Mouse (Mus musculus): ENCODE data around the gene Helt. TPM values are rescaled to one million over a fixed set of nuclear protein-coding genes. Genes with fewer than 3 reads are reported as not detected.
"Not testable (repeated sequence)": the region's sequence is repeated elsewhere in the genome, so short reads cannot be mapped to it uniquely, and the experiment has no call there.

The Helt gene
- polyA plus RNA-seq, 1 experiment, result not detected

DNA sequence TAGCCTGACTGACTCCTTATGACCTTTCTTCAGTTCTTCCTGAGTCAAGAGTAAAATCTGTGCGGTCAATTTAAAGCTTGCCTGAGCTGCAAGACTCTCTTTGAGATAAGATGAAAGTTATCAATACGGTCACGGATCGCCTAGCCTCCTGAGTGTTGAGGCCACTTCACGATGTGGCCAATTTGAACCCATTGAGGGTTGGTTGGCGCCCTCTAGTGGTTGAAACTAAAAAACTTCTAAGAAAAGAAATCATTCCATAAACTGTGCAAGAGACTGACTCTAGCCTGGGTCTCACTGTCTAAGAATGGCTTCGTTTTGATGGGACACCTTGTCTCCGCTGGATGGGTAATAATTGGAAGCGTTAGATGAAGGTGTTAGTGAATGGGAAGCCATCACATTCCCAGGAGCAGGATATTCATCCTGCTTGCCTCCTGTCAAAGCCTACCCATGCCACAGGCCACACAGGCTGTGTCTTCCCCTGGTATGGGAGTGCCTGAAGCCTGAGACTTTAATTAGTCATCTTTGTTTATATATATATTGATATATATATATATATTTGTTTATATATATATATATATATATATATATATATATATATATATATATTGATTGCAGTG lies 11.4 kb upstream of the Helt start:
- 4% methylated on average over 9 of the region's 9 CpGs for WGBS
- no peak for DNase-seq (ENCODE audit: low read depth, low spot score)

DNA sequence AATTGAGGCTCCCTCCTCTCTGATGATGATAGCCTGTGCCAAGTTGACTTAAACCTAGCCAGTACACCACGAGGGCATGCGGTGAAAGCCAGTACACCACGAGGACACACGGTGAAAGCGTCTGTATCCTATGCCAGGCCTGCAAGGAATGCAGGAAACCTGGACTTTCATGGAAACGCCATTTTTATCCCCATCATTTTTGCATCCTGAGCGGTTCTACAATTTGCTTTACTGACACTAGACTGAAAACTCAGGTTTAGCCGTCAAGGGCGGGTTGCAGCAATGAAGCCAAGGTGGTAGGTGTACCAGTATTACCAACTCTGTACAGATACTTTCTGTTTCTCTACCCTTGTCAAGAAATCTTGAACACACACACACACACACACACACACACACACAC lies 7.7 kb upstream of the Helt start:
- 91% methylated on average over 9 of the region's 9 CpGs for WGBS
- DNase-seq (ENCODE audit: low read depth, low spot score), result no peak

GRCm38 (mm10) chr8:46298847-46299246 lies 4.4 kb upstream of the Helt start:
- WGBS, result 41% methylated on average over 7 of the region's 7 CpGs
- no peak for DNase-seq (ENCODE audit: low read depth, low spot score)

DNA sequence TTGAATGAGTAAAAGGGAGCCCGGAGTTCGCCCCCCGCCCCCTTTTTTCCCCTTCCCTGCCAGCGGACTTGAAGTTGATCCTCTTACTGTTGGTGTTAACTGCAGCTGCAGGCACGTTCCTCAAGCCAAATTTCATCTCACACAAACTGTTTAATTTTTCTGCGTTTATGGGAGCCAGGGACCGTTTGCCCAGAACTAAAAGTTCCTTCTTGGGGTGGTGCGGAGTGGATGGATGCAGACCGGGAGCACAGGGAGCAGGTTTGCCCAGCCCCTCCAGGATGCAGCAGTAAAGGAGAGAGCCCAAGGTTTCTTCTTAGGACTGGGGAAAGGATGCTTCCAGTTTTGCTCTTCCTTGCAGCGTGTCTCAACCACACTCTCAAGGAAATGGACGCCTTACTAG lies 2.1 kb upstream of the Helt start:
- no peak for DNase-seq (ENCODE audit: low read depth, low spot score)
- 2% methylated on average over 11 of the region's 11 CpGs for WGBS

DNA sequence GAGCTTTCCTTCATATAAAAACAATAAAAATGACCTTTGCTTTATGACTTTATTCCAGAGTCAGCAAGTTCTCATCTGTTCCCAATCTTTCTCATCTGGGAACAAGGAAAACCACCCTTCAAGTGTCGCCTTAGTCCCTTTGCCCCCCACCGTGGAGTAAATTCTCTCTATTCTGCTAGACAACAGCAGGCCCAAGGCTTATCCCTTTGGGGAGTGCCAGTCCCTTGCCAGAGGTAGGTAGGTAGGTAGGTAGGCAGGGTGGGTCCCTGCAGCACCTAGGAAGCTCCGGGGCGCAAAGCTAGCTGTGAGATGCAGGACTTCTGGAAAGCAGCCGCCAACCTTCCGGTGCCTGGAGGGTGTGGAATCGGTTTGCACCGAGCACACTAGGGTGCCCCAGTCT lies 1.5 kb upstream of the Helt start:
- 4% methylated on average over 8 of the region's 8 CpGs for WGBS

GRCm38 (mm10) chr8:46295101-46295534 lies 647 bp upstream of the Helt start:
- no peak for DNase-seq (ENCODE audit: low read depth, low spot score)
- WGBS, result 3% methylated on average over 14 of the region's 14 CpGs

More for the DNA sequence above, 1.5 kb upstream of the Helt start:
- DNase-seq (ENCODE audit: low read depth, low spot score), result no peak

GRCm38 (mm10) chr8:46293741-46294151 lies 725 bp downstream of the Helt start:
- 1% methylated on average over 16 of the region's 16 CpGs for WGBS
- no peak for DNase-seq (ENCODE audit: low read depth, low spot score)

DNA sequence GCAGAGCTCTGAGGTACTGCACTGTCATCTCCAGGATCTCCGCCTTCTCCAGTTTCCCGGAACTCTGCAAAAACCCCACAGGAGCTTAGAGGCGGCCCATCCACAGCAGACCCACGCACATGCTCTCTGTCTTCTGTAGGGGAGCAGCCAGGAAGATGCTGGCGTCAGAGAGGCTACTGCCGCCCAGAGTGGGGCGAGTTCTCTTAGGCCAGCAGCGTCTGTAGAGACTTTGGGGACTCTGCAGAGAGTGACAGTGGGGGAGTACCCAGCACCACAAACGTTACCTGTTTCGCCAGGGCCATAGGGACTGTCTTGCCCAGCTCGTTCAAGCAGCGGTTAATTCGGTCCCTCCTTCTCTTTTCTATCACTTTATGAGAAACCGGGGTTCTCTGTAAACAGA lies 1.3 kb downstream of the Helt start:
- 5% methylated on average over 14 of the region's 14 CpGs for WGBS
- DNase-seq (ENCODE audit: low read depth, low spot score), result no peak

- DNase-seq (ENCODE audit: low read depth, low spot score), result no peak
- 4% methylated on average over 33 of the region's 33 CpGs for WGBS
Measured at GRCm38 (mm10) chr8:46291931-46292675, 2.4 kb downstream of the Helt start.

GRCm38 (mm10) chr8:46289274-46289673 lies 5.2 kb downstream of the Helt start:
- 25% methylated on average over 11 of the region's 11 CpGs for WGBS
- no peak for DNase-seq (ENCODE audit: low read depth, low spot score)

DNA sequence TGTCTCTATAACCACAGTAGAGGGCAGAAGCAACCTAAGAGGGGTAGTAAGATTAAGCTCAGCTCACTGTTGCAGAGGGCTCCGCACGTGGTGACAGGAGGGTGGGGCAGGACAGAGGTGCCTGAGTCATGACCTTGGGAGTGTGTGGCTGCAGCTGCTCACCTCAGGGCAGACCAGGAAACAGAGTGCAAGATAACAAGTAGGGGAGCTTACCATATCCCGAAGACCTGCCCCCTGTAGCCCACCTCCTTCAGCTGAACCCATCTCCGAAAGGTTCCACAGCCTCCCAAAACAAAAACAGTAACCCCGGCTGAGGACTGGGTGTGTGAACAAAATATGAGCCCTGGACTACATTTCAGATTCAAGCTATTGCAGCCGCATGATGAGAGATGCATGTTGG lies 6.5 kb downstream of the Helt start:
- WGBS, result 82% methylated on average over 6 of the region's 6 CpGs
- no peak for DNase-seq (ENCODE audit: low read depth, low spot score)

DNA sequence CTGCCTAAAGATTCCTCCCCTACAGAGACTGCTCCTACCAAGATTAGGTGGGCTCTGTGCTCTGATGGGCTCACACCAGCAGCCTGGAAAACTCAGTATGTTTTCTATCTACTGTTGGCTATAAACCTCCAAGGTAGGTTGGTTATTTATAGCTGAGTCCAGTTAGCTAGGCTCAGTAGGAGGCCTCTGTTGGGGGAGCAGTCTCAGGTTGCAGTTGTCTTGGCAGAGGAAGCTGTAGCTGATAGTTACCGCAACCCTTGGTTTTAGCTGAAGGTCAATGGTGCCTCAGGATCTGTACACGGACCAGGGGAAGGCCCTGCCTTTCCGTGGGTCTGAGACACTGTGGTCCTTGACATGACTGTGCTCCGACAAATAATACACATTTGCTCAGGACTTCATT lies 8.5 kb downstream of the Helt start:
- no peak for DNase-seq (ENCODE audit: low read depth, low spot score)
- WGBS, result 78% methylated on average over 4 of the region's 4 CpGs

DNA sequence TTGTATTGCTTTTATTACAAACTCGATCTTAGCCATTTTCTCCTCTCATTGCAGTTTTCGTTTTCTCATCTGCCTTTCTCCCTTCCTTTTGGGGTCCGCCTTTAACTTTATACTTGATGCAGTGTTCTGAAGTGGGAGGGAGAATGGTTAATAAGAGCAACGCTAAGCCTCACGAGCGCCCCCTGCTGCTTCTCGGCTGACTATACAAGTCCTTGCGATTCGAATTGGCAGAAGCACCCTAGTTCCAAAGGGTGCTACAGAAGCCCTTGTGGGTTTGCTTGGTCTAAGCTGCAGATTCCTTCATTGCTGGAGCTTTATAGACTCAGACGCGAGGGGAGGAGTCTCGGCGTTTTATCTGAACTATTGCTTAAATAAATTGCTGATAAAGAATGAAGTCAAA lies 12.9 kb downstream of the Helt start:
- WGBS, result 7% methylated on average over 13 of the region's 13 CpGs
- peak; percentile 11 for DNase-seq (ENCODE audit: low read depth, low spot score)

DNA sequence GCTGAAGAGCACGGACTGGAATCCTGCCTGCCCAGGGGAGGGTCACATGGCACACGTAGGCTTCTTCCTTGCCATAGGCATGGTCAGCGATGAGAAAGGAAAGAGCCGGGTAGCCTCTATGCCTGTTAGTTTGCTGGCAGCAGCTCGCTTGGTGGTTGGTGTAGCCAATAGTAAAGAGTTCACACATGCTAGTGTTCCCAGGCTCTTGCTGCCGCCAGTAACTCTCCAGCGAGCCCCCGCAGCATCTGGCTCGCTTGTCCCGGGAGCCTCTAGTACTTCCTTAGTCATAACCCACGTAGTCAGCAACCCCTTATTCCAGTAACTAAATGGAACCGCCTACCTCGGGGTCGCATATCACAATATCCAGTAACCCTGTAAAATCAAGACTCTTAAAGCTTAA lies 17.5 kb downstream of the Helt start:
- 85% methylated on average over 14 of the region's 14 CpGs for WGBS

GRCm38 (mm10) chr8:46270741-46271140 lies 23.7 kb downstream of the Helt start:
- 70% methylated on average over 6 of the region's 6 CpGs for WGBS
- DNase-seq (ENCODE audit: low read depth, low spot score), result no peak

More for the DNA sequence above, 17.5 kb downstream of the Helt start:
- DNase-seq (ENCODE audit: low read depth, low spot score), result no peak

DNA sequence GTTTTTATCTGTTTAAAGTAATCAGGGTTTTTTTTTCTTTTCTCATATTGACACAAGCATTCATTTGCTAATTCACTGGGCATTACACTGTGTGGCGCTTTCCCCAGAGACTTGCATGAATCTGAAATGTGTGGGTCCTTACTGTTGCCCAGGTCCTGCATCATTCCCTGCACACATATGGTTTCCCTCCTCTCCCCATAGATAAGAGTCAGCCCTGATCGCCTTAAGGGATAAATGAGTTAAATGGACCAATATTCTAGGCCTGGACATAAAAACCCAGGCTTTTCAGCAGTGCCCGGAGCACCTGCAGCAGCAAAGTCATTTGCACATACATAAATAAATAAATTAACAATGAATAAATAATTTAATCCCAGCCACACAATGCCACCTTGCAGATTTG lies 24.3 kb downstream of the Helt start:
- no peak for DNase-seq (ENCODE audit: low read depth, low spot score)
- WGBS, result 85% methylated on average over 3 of the region's 3 CpGs

- DNase-seq (ENCODE audit: low read depth, low spot score), result no peak
- 63% methylated on average over 4 of the region's 4 CpGs for WGBS
Measured at GRCm38 (mm10) chr8:46266801-46267200, 27.7 kb downstream of the Helt start.

DNA sequence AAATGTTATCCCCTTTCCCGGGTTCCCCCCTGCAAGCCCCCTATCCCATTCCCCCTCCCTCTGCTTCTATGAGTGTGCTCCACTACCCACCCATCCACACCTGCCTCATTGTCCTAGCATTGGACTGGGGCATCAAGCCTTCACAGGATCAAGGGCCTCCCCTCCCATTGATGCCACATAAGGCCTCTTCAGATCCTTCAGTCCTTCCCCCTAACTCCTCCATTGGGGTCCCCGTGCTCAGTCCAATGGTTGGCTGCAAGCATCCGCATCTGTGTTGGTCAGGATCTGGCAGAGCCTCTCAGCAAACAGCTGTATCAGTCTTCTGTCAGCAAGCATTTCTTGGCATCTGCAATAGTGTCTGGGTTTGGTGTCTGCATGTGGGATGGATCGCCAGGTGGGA lies 30.3 kb downstream of the Helt start:
- 77% methylated on average over 4 of the region's 4 CpGs for WGBS

DNA sequence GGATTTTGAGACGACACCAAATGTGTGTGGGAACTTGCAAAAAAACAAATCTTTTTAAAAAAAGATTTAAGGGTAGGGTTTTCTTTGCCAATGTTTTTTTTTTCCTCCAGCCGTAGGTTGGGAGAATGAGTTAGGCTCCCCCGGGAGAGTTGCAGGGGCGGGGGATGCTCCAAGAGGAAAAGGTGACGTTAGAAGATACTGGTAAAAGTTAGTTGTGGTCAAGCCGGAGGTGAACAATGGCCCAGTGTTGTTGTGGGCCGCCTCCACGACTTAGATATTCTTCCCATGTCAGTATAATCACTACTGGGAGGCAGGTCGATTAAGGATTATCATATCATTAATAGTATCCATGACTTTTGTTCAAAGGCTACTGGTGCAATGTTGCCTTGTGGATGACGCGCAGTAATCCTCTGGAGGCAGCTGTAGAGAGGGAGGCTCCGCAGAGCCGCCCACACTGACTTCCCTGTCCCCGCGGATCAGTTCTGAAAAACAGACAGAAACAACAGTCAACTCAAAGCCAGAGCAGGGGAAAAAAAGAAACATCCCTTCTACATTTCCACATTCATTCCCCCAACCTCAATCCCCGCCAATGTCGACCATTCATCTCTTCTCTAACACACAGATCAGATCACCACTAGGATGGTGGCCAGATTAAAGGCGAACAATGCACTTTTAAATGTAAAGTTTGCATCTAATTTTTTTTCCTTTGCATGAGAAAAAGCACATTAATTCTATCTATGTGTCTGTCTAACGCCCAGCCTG lies 36.4 kb downstream of the Helt start:
- DNase-seq (ENCODE audit: low read depth, low spot score), result no peak
- WGBS, result 58% methylated on average over 19 of the region's 19 CpGs

More for the DNA sequence above, 30.3 kb downstream of the Helt start:
- not testable (repeated sequence) for DNase-seq (ENCODE audit: low read depth, low spot score)

DNA sequence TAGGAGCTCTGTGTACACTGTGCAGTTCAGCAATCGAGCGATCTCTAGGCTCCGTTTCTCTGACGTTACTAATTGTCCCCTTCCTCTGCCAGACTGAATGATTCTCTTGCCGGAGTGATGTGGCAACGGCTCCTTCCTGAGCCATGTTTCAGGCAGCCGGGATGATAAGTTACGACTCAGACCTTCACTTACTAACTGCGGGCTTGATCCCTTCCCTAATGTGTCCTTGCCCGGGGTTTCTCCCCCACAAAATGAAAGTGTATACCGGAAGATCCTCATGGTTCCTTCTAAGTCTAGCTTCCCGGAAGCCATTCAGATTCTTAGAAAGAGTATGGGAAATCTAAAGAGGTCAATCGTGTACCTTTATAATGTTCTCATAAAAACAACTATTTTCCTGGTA lies 42.0 kb downstream of the Helt start:
- 51% methylated on average over 13 of the region's 13 CpGs for WGBS
- DNase-seq (ENCODE audit: low read depth, low spot score), result no peak

- 62% methylated on average over 10 of the region's 10 CpGs for WGBS
- no peak for DNase-seq (ENCODE audit: low read depth, low spot score)
Measured at GRCm38 (mm10) chr8:46251561-46251960, 42.9 kb downstream of the Helt start.
